Mouse (Mus musculus) megakaryocyte, adult 5-6 weeks (primary cell): ENCODE results near the gene 1700025G04Rik. TPM values are rescaled to one million over a fixed set of nuclear protein-coding genes. Genes with fewer than 3 reads are reported as not detected.
"Not testable (repeated sequence)": the region's sequence is repeated elsewhere in the genome, so short reads cannot be mapped to it uniquely, and the experiment has no call there.

Source experiments
- ATAC-seq: 2 replicates; pipeline ENCODE4 v1.8.0; 2016; ENCODE audit warnings: mild to moderate bottlenecking, inconsistent platforms; ENCODE audit not compliant: poor library complexity, severe bottlenecking
- total RNA-seq, 2 experiments: library from RNA; stranded (forward) in 1 of 2; stranded (reverse) in 1 of 2; fragments of 153-499, 151-499 nt in 1 of 2; fragments of 221-1000, 200-1000 nt in 1 of 2; gene quantifications; 2 replicates each; pipeline versions ENCODE4 v1.2.3 to v1.2.4; 2015 to 2017

Gene 1700025G04Rik
- total RNA-seq, 2 experiments from 2014 or later, result 27.8 to 51.1 TPM

DNA sequence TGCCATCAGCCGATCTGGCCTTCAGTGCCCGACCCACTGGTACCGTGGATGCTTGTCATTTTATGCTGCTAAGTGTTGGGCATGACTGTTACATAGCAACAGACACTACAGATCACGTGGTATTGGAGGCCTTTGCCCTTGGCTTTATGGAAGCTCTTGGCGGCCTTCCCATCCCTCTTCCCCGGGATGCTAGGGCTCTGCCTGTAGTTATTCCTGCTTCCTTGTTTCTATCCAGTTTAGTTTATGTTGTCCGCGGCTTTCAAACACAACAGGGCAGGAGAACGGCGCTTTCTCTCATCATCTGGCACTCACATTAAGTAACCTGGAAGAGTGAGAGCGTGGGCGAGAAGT is 226.2 kb downstream of the 1700025G04Rik start:
- ATAC-seq, result no peak

DNA sequence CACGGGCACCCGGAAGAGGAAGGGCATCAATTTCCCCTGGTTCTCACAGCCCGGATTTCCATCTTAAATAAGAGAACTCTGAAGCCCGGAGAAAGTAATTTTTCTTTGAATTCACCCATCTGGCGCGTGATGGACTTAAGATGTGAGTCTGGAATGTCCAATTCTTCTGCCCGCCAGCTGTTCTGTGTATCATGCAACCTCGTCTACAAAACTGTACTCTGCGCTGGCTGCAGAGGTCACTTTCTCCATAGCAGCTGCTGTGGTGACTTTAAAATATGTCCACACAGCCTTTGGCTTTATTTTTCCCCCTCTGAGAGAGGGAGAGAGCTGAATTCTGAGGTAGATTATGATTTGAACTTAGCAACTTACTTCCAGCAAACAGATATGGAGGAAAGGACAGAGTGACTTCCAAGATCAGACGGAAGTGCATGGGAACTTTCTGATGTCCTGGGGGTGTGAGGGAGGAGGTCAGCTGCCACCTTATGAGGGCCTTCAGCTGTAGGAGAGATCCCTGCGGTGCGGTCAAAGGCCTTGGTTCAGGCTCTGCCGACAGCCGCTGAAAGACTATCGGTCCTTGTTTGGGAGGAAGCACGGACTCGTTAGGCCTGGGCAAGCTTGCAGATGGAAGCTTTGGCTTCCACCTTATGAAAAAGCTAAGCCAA is 226.7 kb downstream of the 1700025G04Rik start:
- ATAC-seq, result no peak

DNA sequence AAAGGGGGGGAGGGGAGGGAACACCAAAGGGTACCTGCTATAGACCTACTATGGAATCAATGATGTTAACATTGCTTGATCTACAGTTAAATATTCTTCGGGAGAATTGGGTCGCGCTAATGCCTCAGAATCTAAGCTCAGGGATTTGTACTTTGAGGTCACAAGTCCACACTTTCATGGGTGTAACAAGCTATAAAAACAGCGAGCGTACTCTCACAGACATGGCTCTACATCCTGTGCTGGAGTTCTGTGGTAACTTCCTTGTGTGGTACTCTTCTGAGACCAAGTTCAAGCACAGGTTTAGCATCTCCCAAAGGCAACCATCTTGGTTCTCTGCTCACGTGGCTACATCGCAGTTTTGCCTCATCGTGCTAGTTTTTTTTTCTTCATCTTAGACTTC is 227.8 kb downstream of the 1700025G04Rik start:
- no peak for ATAC-seq

DNA sequence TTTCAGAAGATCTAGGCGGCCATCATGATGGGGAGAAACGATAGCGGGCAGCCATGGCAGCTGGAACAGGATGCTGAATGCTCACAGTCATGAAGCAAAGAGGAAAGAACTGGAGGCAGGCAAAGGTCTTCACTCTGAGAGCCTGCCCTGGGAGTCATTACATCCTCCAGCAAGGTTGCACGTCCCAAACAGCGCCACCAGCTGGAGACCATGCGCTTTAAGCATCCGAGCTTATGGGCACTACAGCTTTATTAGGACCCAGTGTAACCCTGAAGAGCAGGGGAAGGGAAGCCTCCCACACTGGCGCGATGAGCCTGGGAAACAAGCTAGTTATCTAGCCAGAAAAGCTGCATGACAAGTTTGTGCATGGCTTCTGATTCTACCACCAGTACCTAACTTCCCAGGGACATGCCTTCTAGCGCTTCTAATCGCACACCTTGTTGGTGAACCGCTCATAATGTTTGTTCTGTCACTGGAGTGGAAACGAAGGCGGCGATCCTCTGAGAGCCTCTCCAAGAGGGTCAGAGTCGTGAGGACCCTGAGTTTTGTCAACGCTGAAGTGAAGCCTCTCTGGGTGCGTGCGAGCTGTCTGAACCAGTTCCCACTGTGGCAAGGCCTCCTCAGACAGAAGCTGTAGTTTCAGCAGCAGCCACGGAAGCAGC is 228.5 kb downstream of the 1700025G04Rik start:
- ATAC-seq, result no peak

DNA sequence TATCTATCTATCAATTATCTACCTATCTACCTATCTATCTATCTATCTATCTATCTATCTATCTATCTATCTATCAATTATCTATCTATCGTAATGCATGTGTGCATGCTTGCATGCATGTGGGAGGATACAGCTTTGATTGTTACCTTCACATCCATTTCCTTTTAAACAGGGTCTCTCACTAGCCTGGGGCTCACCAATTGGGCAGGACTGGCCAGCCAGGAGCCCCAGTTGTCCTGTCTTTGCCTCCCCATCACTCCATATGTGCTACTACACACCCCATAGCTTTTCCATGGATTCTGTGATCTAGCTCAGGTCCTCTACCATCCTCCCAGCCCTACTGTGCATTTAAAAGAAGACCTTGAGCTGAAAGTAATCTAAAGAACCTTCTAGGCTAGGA is 231.5 kb downstream of the 1700025G04Rik start:
- no peak for ATAC-seq

DNA sequence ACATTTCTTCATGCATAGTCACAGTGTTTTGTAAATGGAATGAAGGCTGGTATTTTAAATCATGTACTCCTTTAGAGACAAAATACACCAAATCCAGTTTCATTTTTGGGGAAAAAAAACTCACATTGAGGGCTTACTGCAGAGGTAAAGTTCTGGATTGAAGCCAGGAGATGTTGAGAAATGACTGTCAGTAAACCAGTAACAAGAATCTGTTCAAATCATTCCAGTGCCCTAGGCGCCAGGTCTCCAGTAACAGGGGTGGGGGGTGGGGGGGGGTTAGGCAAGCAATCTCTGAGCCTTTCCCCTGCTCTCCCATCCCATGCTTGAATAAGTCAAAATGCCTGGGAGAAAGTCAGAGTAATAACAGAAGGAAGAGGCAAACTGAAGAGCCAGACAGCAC is 234.4 kb downstream of the 1700025G04Rik start:
- no peak for ATAC-seq

DNA sequence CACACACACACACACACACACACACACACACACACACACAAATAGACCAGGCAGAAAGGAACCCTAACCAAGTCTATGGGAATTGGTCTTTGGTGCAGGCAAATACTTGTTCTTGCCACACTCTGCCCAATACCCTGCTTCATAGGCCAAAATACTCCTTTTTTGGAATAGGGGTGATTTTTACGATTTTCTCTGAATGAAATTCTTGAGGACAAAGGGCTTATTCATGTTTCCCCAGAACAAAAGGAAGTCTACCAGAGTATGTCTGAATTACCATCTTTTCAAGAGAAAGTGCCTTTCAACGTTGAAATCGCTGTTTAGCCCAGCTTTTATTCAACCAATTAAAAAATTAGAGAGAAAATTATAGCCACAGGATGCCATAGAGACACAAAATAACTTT is 237.9 kb downstream of the 1700025G04Rik start:
- ATAC-seq, result no peak

DNA sequence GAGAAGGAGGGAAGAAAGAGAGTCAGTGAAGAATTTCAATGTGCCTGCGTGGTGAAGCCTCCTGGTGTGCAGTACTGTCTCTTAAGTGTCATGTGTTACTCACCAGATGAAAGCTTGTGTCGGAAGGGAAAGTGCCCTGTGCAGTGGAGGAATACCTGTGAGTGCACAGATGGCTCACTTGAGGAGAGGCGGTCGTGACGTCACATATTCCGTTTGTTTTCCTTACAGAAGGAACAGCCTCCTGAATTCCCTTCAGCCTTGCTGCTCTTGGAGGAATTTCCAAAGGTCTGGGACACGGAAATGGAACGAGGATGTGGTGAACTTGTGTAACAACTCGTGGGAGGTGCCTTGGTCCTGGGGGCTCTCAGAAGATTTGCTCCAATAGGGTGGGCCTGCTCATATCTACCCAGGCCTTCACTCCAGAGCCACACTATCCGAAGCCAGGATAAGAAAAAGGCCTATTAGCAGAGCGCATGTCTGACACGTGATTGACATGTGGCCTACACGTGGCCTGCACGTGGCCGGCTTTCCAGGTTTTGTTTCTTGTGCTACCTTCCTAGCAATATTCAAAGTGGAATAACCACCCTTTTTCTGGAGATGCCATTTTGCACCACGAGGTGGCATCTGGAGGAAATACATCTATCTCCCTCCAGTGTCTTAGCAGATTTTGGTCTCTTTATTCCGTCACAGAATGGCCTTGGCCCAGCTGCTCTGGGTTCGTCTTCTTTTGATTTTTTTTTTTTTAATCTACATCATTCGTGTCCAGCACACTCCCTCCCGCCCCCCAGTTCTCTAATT is 238.7 kb downstream of the 1700025G04Rik start:
- ATAC-seq, result no peak

DNA sequence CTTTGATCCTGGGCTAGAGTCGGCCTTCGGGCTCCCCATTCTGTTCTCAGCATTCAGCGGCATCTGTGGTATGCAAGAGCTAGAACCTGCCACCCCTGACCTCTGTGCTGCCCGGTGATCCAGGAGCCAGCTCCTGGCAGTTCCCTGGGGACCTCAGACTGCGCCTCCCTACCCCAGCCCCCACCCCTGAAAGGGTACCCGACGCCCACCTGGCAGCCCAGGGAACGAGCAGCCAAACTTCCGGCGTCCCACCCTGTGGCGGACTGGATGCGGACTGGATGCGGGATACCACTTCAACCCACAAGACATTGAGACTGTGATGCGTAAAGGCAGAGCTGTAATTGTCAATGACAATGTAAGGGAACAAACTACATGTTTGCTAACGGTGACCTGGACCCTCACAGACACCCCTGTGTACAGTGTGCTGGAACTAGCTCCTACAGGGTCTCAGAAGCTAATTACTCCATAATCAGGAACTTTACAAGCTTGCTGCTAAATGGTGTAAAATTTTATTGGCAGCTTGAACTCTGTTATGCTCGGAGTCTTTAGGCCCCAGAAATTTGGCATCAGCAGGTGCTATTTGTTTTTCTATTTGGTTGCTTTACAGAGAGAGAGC is 239.8 kb downstream of the 1700025G04Rik start:
- ATAC-seq, result no peak

DNA sequence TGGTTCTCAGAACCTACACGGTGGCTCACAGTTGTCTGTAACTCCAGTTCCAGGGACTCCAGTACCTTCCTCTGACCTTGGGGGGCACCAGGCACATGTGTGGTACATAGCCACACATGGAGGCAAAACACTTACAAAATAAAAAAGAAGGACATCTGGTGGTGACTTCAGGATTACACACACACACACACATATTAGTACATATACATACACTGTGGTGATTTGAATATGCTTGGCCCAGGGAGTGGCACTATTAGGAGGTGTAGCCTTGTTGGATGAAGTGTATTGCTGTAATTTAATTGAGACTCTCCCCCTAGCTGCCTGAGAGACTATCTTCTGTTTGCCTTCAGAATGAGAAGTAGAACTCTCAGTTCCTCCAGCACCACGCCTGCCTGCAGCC is 241.6 kb downstream of the 1700025G04Rik start:
- ATAC-seq, result no peak

DNA sequence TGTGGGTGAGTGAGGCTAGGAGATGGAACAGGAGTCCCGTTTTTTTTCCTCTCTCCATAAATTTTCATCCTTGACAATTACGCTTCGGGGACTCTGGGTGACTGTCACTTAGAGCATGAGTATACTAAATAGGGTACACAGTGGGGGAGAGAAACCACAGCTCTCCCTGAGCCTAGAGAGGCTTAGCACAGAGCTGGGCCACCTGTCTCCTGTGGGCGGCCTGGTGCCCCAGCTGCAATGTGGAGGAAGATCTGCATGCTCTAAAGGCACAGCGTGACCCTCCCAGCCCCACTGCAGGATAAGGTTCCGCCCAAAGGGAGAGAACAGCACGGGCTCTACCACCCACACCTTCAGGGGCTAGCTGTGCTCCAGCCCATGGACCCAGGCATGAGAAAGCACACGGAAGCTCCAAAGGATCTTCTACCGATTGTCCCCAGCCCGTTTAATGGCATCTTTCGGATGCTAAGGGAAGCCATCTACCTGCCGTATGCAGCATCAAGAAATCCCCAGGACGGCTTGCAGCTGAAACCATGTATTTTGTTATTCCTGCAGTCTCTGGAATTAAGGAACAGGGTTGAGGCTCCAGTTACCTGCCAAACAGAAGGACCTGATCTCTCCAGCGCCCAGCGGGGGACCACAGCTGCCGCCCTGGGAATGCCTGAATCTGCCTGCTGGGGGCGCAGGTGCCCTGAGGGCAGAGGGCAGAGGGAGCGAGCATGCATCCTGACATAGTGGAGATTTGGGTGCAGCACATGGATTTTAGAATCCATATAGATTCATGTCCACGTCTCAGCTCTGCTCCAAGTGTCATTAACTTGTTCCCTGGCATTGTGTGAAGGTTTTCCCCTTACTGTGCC is 243.8 kb downstream of the 1700025G04Rik start:
- ATAC-seq, result no peak

DNA sequence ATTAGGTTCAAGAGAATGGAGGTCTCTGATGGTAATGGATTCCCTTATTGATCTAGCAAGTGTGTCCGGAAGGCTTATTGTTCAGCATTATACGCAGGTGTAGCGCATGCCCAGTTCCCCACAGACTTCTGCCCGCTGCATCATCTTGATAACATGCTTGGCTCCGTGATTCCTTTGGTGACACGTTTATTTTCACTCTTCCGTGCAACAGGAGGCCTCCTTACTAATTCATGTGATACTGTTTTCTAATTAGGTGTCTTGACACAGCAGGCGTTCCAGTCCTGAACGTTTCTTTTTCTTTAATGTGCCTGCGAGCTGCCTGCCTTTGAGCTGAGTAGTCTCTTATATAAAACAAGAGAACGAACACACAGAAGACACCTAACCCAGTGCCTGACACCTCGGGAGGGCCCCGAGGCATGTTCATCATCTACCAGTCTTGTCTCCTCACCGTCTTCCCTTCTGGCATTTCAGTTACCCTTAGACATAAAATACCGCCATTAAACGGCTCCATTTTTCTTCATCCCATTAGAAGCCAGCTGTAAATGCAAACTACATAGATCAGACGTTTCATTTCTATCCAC is 244.6 kb downstream of the 1700025G04Rik start:
- ATAC-seq, result no peak

DNA sequence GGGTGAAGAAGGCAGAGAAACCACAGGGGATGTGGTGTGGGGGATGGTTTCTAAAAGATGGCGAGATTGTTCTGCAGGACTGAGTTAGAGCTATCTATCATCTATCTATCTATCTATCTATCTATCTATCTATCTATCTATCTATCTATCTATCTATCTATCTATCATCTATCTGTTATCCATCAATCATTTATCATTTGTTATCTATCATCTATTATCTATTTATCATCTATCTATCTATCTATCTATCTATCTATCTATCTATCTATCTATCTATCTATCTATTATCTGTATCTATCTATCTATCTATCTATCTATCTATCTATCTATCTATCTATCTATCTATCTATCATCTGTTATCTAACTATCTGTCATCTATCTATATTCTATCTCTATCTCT is 249.6 kb downstream of the 1700025G04Rik start:
- not testable (repeated sequence) for ATAC-seq

DNA sequence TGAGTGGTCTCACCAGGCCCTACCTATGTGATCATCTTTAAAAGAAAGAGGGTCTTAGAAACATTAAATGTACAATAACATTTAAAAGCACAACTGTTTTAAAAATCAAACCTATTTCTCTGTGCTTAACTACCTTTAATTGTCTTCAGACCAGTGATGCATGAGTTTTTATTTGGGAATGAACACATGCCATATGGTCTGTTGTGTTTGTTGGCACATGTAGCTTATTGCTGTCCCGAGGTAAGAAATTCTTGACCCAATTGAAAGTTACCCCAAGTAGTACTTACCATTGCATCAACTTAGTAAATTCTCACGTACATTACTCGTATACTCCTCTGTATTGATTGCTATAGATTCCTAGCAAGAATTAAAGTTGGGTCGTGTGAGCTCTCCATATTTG is 254.7 kb downstream of the 1700025G04Rik start:
- no peak for ATAC-seq

DNA sequence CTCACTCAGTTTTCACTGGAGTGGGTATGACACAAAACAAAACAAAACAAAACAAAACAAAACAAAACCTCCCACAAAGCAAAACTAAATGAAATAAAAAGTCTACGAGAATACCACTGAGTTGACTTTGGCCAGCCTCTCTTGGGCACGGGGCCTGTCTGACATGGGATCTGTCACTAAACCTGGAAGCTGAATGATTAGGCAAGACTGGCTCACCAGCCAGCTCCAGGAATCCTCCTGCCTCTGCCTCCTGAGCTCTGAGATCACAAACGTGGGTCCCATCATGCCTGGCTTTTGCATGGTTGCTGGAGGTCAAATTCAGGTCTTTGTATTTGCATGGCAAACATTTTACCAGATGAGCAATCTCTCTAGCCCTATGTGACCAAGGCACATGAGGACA is 258.1 kb downstream of the 1700025G04Rik start:
- no peak for ATAC-seq

DNA sequence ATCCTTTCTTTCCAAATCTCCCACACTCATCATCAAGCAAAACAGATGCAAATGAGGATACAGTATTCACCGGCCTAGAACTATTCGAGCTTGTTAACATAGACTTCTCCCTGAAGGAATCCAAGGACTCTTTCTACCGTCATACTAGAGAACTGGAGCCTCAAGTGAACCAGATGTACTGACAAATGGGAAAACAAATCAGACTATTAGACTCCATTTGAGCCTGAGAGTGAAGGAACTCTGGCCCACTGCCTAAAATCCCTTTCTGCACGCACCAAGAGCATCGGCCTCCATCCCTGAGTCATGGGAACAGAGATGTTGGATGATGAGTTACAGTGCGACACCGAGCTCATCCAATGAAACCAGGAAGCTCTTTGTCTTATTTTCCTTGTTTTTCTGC is 264.9 kb downstream of the 1700025G04Rik start:
- no peak for ATAC-seq

DNA sequence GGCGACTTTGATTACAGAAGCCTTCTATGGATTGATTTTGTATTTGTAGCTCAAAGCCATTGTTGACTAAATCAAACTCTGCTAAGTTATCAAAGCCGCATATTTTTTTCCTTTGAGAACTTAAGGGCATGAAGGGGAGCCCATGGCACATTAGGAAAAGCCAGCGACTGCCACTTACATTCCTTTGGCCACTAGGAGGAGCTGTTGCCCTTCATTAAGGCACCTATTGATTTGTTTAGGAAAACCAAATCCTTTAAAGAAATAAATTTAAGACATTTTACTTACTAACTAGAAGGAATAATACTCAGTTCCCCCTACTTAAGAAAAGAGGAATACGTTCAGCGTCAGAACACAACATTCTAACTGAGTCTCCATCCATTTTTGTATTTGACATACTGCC is 269.5 kb downstream of the 1700025G04Rik start:
- peak; percentile 39; the same call in 1 of the 2 replicates for ATAC-seq

DNA sequence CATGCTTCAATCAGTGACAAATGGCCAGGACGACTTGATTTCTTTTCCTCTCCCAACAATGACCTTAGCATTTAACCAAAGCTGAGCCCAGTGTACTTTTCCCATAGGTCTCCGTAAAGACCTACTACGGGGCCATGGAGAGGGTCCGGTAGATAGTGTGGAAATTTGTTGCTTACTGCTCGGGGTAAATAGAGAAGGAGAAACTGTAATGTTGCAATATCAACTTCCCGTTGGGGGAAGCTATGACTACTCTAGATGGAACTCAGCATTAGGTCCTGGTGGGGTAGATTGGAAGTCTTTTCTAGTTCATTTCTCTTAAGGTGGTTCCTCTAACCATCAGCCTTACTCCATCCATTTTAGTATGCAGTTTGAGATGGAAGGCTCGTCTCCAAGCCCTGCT is 270.7 kb downstream of the 1700025G04Rik start:
- peak; percentile 81 for ATAC-seq

DNA sequence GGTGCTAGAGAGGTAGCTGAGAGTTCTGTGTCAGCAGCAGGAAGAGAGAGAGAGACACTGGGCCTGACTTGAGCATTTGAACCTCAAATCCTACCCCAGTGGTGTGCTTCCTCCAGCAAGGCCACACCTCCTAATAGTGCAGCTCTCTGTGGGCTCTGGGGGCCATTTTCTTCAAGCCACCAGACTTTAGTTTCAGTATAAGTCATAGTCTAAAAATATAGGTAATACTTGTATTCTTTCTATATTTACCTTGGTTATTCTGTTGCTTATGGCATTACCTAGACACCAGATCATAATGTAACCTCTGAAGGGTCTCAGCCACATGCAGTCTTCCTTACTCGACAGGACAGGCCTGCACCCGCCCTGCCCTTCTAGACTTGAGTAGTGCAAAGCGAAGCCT is 273.9 kb downstream of the 1700025G04Rik start:
- ATAC-seq, result no peak

DNA sequence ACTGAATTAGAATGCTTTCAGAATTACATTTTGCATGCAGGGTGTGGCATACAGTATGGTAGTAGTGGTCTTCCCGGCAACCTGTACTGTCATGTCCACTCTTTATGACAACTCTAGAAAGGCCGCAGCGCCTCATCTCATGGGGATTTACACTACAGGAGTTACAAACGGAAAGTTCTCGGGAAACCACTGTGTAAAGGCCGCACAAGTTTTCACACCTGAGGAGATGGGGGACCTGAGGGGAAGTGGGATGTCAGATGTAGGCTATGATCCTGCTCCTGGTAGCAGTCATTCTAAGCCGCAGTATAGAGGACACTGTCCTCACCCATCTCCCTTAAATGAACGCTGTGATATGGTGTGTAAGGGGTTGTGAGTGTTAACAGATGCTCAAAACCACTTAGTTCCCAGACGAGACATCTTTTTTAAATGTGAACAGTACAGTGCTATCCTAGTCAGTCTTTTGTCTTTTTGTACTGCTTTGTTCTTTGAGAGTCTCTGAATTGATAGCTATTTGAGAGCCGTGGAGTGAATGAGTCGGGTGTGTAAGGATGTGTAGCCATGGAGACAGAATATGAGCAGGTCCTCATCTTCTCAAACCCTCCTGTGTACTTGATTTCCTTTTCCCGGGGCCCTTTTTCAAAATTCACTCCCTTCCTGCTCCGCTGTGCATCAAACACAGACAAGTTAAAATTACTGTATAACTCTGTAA is 277.8 kb downstream of the 1700025G04Rik start:
- ATAC-seq, result no peak
